Mouse (Mus musculus) G1E (cell line): ENCODE data around the gene Tmem108. TPM values are rescaled to one million over a fixed set of nuclear protein-coding genes. Genes with fewer than 3 reads are reported as not detected.

Experiments
- ATAC-seq: 2 replicates; pipeline ENCODE4 v1.8.0; 2016; ENCODE audit warnings: mild to moderate bottlenecking; ENCODE audit not compliant: insufficient number of reproducible peaks, poor library complexity, low FRiP score, severe bottlenecking; ENCODE audit errors: extremely low read depth
- DNase-seq: peaks from one replicate; pipeline ENCODE4 v3.0.0; 2012; ENCODE audit warnings: low spot score
- H3K27me3 ChIP-seq: 2 replicates; pipeline ENCODE4 v1.6.1; 2012; ENCODE audit warnings: mild to moderate bottlenecking, low read length, inconsistent platforms; ENCODE audit not compliant: insufficient read depth
- H3K36me3 ChIP-seq: replicated peaks from 2 replicates; pipeline ENCODE3; 2012; ENCODE audit warnings: mild to moderate bottlenecking, inconsistent platforms
- H3K4me1 ChIP-seq: 2 replicates; pipeline ENCODE4 v1.6.1; 2012; ENCODE audit warnings: low read depth, low read length, inconsistent platforms, mixed read lengths; ENCODE audit not compliant: insufficient read depth
- H3K4me3 ChIP-seq: 2 replicates; pipeline ENCODE4 v1.5.1; 2012; ENCODE audit warnings: low read depth, mild to moderate bottlenecking, inconsistent platforms, low read length, moderate library complexity, mixed read lengths
- H3K9me3 ChIP-seq: replicated peaks from 2 replicates; pipeline ENCODE4 v1.6.1; 2012; ENCODE audit warnings: inconsistent platforms
- CTCF ChIP-seq: IDR thresholded peaks from 2 replicates; pipeline ENCODE4 v1.5.1; 2012; ENCODE audit warnings: low read depth, low read length, inconsistent platforms, mixed read lengths
- GATA1 ChIP-seq: IDR thresholded peaks from 2 replicates; pipeline ENCODE4 v1.6.1; 2012; ENCODE audit warnings: borderline replicate concordance, low read length, inconsistent platforms, mixed read lengths
- GATA2 ChIP-seq: IDR thresholded peaks from 2 replicates; pipeline ENCODE4 v1.6.1; 2012; ENCODE audit warnings: low read depth, low read length, inconsistent platforms, borderline replicate concordance
- POLR2AphosphoS5 ChIP-seq: IDR thresholded peaks from 2 replicates; pipeline ENCODE4 v1.6.1; 2012; ENCODE audit warnings: low read depth, low read length, inconsistent platforms; ENCODE audit not compliant: insufficient replicate concordance
- TAL1 ChIP-seq: conservative IDR thresholded peaks from 2 replicates; pipeline ENCODE4 v1.6.1; 2012; ENCODE audit warnings: low read depth, low read length, inconsistent platforms, mixed read lengths
- polyA plus RNA-seq: library from polyadenylated mRNA; stranded (reverse); fragments of >175 nt; gene quantifications from 2 replicates; pipeline ENCODE4 v1.2.3, GENCODE M21; 2012
- total RNA-seq, 2 experiments: library from RNA; stranded (forward) in 1 of 2; stranded (reverse) in 1 of 2; fragments of 200-1000 nt in 1 of 2; fragments of >200 nt in 1 of 2; fragmentation: Nextera tagmentation in 1 of 2; gene quantifications; 2 replicates each; pipeline ENCODE4 v1.2.3; 2014 to 2017

Gene Tmem108
- total and polyA plus RNA-seq, 3 experiments: 0.27 TPM; not detected in 2

DNA sequence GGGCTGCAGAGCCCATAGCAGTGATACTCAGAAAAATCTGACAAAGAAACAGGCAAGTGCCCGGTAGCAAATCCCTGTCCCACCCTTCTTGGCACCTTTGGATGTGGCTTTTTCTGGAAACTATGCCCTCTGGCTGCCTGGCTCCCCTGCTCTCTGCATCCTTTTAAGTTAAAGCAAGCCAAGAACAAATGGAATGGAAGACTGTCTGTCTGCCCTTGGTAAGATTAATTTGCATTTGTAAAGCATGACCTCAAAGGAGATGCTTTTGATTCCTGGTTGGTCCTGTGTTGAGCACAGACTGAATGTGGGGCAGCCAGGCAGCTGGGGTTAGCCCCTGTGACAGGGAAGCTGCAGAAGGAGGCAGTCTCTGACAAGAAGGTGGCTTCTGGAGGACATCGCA is 247.8 kb downstream of the Tmem108 start:
- H3K4me3 ChIP-seq: no peak overlapping the region
- H3K27me3 ChIP-seq: no peaks in the 10 kb centered on the region
- DNase-seq: no peak
- ATAC-seq: no peak
- H3K4me1 ChIP-seq: no peaks in the 10 kb centered on the region
- TF ChIP-seq GATA2 (no peak), CTCF (no peak), GATA1 (no peak), TAL1 (no peak), POLR2AphosphoS5 (no peak)
- H3K9me3 ChIP-seq: peaks cover 38% of the 10 kb centered on the region
- H3K36me3 ChIP-seq: no peaks in the 10 kb centered on the region

- Histone ChIP-seq H3K36me3 (no peaks in the 10 kb centered on the region), H3K9me3 (peaks cover 35% of the 10 kb centered on the region), H3K4me1 (no peaks in the 10 kb centered on the region), H3K4me3 (no peak overlapping the region), H3K27me3 (no peaks in the 10 kb centered on the region)
- DNase-seq (no peak), ATAC-seq (no peak)
- no peak for TF ChIP-seq POLR2AphosphoS5
- no peak for TF ChIP-seq GATA1
- TF ChIP-seq TAL1: no peak
- no peak for TF ChIP-seq CTCF
- no peak for TF ChIP-seq GATA2
Measured at GRCm38 (mm10) chr9:103512257-103512656, 249.4 kb downstream of the Tmem108 start.

DNA sequence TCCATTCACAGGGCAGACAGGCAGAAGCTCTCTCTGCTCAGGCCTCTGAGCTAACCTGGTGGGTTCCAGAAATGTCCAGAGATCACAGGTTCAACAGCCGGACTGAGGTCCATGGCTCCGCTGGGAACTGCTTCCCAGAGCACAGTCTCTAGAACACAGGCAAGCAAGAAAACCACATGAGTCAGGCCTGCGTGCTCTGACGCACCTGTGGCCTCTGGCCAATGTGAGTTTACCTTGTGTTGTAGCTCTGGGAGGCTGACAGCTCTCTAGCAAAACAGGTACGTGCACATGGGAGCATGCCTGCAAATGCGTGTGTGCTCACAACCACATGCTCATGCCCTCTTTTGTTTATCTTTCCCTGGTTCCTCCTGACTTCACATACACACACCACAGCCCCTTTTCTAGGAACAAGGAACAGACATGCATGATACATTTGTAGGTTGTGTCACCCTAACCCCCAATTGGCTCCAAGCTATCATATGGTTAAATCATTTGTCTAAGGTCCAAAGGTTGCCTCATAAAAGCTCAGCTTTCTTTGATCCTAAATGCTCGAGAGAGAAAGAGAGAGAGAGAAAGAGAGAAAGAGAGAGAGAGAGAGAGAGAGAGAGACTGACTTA is 254.6 kb downstream of the Tmem108 start:
- H3K4me3 ChIP-seq: no peak overlapping the region
- ATAC-seq (no peak), DNase-seq (no peak)
- peaks cover 22% of the 10 kb centered on the region for H3K9me3 ChIP-seq
- TF ChIP-seq CTCF (no peak), POLR2AphosphoS5 (no peak), GATA1 (no peak), TAL1 (no peak), GATA2 (no peak)
- no peaks in the 10 kb centered on the region for H3K36me3 ChIP-seq
- H3K4me1 ChIP-seq: no peaks in the 10 kb centered on the region
- H3K27me3 ChIP-seq: no peaks in the 10 kb centered on the region

DNA sequence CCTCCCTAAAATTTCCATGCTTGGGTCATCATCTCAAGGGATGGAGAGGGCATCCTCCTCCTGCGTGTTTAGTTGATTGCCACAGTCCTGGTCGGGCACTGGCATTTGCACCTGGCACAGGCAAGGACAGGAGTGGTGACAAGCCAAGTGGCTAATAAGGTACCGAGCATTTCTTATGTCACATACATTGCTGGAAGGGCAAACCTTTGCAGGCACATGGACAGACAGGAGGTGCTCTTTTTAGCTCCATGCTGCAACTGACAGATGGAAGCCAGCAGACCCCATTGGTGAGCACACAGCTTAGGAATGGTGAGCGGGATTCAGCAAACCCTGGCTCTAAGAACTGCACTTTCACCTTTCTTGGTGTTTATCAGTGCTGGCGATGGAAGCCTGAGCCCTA is 256.6 kb downstream of the Tmem108 start:
- TF ChIP-seq POLR2AphosphoS5: no peak
- TF ChIP-seq GATA1: no peak
- no peak for TF ChIP-seq GATA2
- no peak for TF ChIP-seq CTCF
- TF ChIP-seq TAL1: no peak
- DNase-seq: no peak
- no peaks in the 10 kb centered on the region for H3K27me3 ChIP-seq
- H3K9me3 ChIP-seq: peaks cover 40% of the 10 kb centered on the region
- H3K4me1 ChIP-seq: no peaks in the 10 kb centered on the region
- no peaks in the 10 kb centered on the region for H3K36me3 ChIP-seq
- no peak overlapping the region for H3K4me3 ChIP-seq
- no peak for ATAC-seq

DNA sequence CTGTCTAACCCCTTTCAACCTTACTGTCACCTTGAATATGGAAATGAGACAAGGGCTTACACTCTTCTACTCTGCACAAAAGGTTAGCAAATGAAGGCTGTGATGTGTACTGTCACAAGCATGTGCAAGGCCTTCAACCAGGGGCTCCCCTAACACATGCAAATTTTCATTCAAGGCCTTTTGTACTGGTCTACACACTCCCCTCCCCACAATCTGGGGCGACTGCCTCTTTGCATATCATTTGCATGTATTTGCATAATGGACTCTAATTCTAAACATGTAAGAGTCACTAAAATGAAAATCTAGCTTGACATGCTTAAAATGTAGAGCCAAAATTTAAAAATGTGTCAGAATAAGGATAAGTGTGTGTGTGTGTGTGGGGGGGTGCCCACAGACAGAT is 257.0 kb downstream of the Tmem108 start:
- H3K4me3 ChIP-seq: no peak overlapping the region
- ATAC-seq (no peak), DNase-seq (no peak)
- no peaks in the 10 kb centered on the region for H3K36me3 ChIP-seq
- H3K9me3 ChIP-seq: peaks cover 44% of the 10 kb centered on the region
- H3K27me3 ChIP-seq: no peaks in the 10 kb centered on the region
- H3K4me1 ChIP-seq: no peaks in the 10 kb centered on the region
- TF ChIP-seq POLR2AphosphoS5 (no peak), TAL1 (no peak), GATA1 (no peak), CTCF (no peak), GATA2 (no peak)

DNA sequence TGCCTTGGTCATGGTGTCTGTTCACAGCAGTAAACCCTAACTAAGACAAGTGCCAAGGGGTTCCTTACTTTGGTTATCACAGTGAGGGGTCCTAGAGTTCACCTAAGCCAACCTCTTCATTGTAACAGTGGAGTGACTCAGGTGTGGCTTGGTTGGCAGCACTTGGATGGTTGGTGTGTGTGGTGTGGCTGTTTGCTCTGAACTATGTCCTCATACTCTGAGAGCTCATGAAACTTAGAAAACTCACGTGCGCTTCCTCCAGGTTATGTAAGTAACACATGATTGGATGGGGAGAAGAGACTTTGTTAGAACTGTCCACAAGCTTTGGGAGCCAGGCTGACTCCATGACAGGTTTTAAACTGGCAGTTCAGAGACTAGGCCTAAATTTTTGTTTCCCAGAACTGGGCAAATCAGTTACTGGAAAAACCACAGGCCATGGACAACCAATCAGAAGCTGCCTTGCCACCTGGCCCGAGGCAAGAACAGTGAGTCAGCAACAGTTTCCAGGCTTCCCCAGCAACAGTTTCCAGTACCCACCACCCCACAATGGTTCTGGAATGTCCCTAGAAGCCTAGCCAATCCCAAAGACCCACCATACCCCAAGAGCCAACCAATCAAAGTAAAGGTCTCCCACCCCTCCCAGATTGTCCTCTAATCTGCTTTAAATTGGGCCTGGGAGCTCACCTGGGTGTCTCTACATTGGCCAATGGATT is 257.9 kb downstream of the Tmem108 start:
- TF ChIP-seq GATA1 (no peak), TAL1 (no peak), POLR2AphosphoS5 (no peak), CTCF (no peak), GATA2 (no peak)
- DNase-seq (no peak), ATAC-seq (no peak)
- Histone ChIP-seq H3K4me1 (no peaks in the 10 kb centered on the region), H3K27me3 (no peaks in the 10 kb centered on the region), H3K36me3 (no peaks in the 10 kb centered on the region), H3K9me3 (peaks cover 53% of the 10 kb centered on the region), H3K4me3 (no peak overlapping the region)
